Mouse (Mus musculus): ENCODE measurements at regions not wholly inside any gene's neighbourhood (a gene's known extent, or its start where the extent isn't known, plus 50 kb on each side); places are given as distances from the start of the nearest gene placed in this dataset.

GRCm38 (mm10) chr13:54847764-54848183 lies 58.6 kb downstream of the Tspan17 start:
- in situ Hi-C loops (cut with MboI; ENCODE audit: low pct_unique_long_range_greater_than_20kb in 1 of 2, low sequenced_read_pairs in 2 of 2, unreplicated experiment in 1 of 2): no loop called here

GRCm38 (mm10) chr13:54851131-54851530 lies 62.0 kb downstream of the Tspan17 start:
- in situ Hi-C loops (cut with MboI; ENCODE audit: low pct_unique_long_range_greater_than_20kb in 1 of 2, low sequenced_read_pairs in 2 of 2, unreplicated experiment in 1 of 2): no loop called here

GRCm38 (mm10) chr13:54855333-54856238 lies 66.4 kb downstream of the Tspan17 start:
- in situ Hi-C loops (cut with MboI; ENCODE audit: low pct_unique_long_range_greater_than_20kb in 1 of 2, low sequenced_read_pairs in 2 of 2, unreplicated experiment in 1 of 2): no loop called here

GRCm38 (mm10) chr13:54862931-54863330 lies 73.8 kb downstream of the Tspan17 start:
- in situ Hi-C loops (cut with MboI; ENCODE audit: low pct_unique_long_range_greater_than_20kb in 1 of 2, low sequenced_read_pairs in 2 of 2, unreplicated experiment in 1 of 2): no loop called here

GRCm38 (mm10) chr13:54864048-54864447 lies 74.9 kb downstream of the Tspan17 start:
- in situ Hi-C loops (cut with MboI; ENCODE audit: low pct_unique_long_range_greater_than_20kb in 1 of 2, low sequenced_read_pairs in 2 of 2, unreplicated experiment in 1 of 2): no loop called here

GRCm38 (mm10) chr13:54872004-54872403 lies 77.2 kb upstream of the Unc5a start:
- in situ Hi-C loops (cut with MboI; ENCODE audit: low pct_unique_long_range_greater_than_20kb in 1 of 2, low sequenced_read_pairs in 2 of 2, unreplicated experiment in 1 of 2): no loop called here

- in situ Hi-C loops (cut with MboI; ENCODE audit: low pct_unique_long_range_greater_than_20kb in 1 of 2, low sequenced_read_pairs in 2 of 2, unreplicated experiment in 1 of 2): no loop called here
Measured at GRCm38 (mm10) chr13:54873882-54874281, 75.3 kb upstream of the Unc5a start.

GRCm38 (mm10) chr13:54874291-54875200 lies 74.7 kb upstream of the Unc5a start:
- in situ Hi-C loops (cut with MboI; ENCODE audit: low pct_unique_long_range_greater_than_20kb in 1 of 2, low sequenced_read_pairs in 2 of 2, unreplicated experiment in 1 of 2): no loop called here

- in situ Hi-C loops (cut with MboI; ENCODE audit: low pct_unique_long_range_greater_than_20kb in 1 of 2, low sequenced_read_pairs in 2 of 2, unreplicated experiment in 1 of 2): no loop called here
Measured at GRCm38 (mm10) chr13:54876556-54876955, 72.7 kb upstream of the Unc5a start.

- in situ Hi-C loops (cut with MboI; ENCODE audit: low pct_unique_long_range_greater_than_20kb in 1 of 2, low sequenced_read_pairs in 2 of 2, unreplicated experiment in 1 of 2): no loop called here
Measured at GRCm38 (mm10) chr13:54877656-54878055, 71.6 kb upstream of the Unc5a start.

GRCm38 (mm10) chr13:54879325-54879724 lies 69.9 kb upstream of the Unc5a start:
- in situ Hi-C loops (cut with MboI; ENCODE audit: low pct_unique_long_range_greater_than_20kb in 1 of 2, low sequenced_read_pairs in 2 of 2, unreplicated experiment in 1 of 2): no loop called here

GRCm38 (mm10) chr13:54880204-54880603 lies 69.0 kb upstream of the Unc5a start:
- in situ Hi-C loops (cut with MboI; ENCODE audit: low pct_unique_long_range_greater_than_20kb in 1 of 2, low sequenced_read_pairs in 2 of 2, unreplicated experiment in 1 of 2): no loop called here

- in situ Hi-C loops (cut with MboI; ENCODE audit: low pct_unique_long_range_greater_than_20kb in 1 of 2, low sequenced_read_pairs in 2 of 2, unreplicated experiment in 1 of 2): no loop called here
Measured at GRCm38 (mm10) chr13:54882781-54883180, 66.4 kb upstream of the Unc5a start.

- in situ Hi-C loops (cut with MboI; ENCODE audit: low pct_unique_long_range_greater_than_20kb in 1 of 2, low sequenced_read_pairs in 2 of 2, unreplicated experiment in 1 of 2): no loop called here
Measured at GRCm38 (mm10) chr13:54883748-54884708, 65.2 kb upstream of the Unc5a start.

GRCm38 (mm10) chr13:54884709-54885460 lies 64.3 kb upstream of the Unc5a start:
- in situ Hi-C loops (cut with MboI; ENCODE audit: low pct_unique_long_range_greater_than_20kb in 1 of 2, low sequenced_read_pairs in 2 of 2, unreplicated experiment in 1 of 2): loop anchor here (5.0 kb wide), 2 partner anchors 83 to 88 kb away; no protein-coding TSS in a partner anchor

GRCm38 (mm10) chr13:54887366-54887921 lies 61.8 kb upstream of the Unc5a start:
- in situ Hi-C loops (cut with MboI; ENCODE audit: low pct_unique_long_range_greater_than_20kb in 1 of 2, low sequenced_read_pairs in 2 of 2, unreplicated experiment in 1 of 2): loop anchor here (5.0 kb wide), 2 partner anchors 85 to 90 kb away; no protein-coding TSS in a partner anchor

GRCm38 (mm10) chr13:54888021-54888420 lies 61.2 kb upstream of the Unc5a start:
- in situ Hi-C loops (cut with MboI; ENCODE audit: low pct_unique_long_range_greater_than_20kb in 1 of 2, low sequenced_read_pairs in 2 of 2, unreplicated experiment in 1 of 2): loop anchor here (5.0 kb wide), 2 partner anchors 86 to 91 kb away; no protein-coding TSS in a partner anchor

Measured in mouse embryonic stem cell (cell line).